Mouse (Mus musculus) adrenal gland (tissue): ENCODE data around the gene Alkbh4.

Experiments used
- intact Hi-C: fragments of 180-260 bp; cut with DNase I; formaldehyde crosslinking; loops from one replicate; pipeline ENCODE4 v1.15.1; 2025
- microRNA-seq, 2 experiments: library from miRNA; unstranded; fragments of <30 nt; microRNA quantifications; one replicate each; pipeline ENCODE4; 2019

The Alkbh4 gene

GRCm38 (mm10) chr5:136173606-136174463 is 37.9 kb downstream of the Alkbh4 start:
- intact Hi-C loops: no loop called here

DNA sequence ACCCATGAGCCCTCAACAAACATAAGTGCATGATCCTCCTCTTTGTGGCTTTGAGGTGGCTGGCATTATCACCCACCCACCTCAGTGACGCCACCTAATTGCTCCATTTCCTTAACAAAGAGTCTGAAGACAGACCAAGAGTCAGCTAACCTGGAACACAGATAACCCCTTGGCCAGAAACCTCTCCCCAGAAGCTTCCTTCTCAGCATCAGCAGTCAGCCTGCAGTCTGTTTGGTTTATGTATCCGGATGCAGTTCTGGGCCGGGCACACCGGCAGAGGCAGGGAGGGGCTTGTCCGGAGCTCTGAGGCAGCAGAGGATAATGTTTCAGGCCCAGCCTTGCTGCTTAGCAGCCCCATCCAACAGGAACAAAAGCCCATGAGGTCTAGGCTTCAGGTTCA is 43.6 kb downstream of the Alkbh4 start:
- intact Hi-C loops: no loop called here

- intact Hi-C loops: no loop called here
Measured at GRCm38 (mm10) chr5:136181197-136181596, 45.3 kb downstream of the Alkbh4 start.

DNA sequence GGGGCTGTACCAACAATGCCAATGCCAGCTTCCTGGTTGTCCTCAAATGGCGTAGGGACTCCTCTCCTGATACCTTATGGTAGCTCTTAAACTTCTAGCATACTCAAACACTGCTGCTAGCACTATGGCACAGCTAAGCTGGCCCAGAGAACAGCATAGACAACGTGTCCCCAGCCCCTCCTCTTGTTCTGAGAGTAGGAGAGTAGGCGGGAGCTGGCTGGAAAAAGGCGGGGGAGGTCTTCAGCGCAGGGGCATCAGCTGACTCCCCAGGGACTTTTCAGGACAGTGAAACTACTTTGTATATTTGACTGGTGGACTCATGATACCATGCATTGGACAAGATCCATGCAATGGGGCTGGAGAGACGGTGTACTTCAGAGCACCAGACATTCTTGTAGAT is 46.1 kb downstream of the Alkbh4 start:
- intact Hi-C loops: no loop called here

DNA sequence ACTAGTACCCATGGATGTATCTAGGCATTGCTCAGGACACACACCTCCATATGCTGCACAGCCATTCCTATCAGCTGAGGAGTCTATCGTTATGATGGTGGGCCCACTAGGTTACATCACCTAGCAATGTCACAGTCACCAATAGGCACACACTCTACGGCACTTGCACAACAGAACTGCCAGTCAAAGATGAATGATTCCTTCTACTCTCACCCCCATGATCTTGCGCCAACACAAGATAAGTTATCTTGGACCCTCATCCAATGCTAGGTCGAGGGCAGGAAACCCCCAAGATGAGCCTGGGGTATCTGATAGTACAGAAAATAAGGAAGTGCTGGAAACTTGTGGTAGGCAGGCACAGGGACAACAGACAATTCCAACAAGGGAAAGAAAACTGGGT is 46.9 kb downstream of the Alkbh4 start:
- intact Hi-C loops: no loop called here

- intact Hi-C loops: no loop called here
Measured at GRCm38 (mm10) chr5:136183766-136184165, 47.8 kb downstream of the Alkbh4 start.

DNA sequence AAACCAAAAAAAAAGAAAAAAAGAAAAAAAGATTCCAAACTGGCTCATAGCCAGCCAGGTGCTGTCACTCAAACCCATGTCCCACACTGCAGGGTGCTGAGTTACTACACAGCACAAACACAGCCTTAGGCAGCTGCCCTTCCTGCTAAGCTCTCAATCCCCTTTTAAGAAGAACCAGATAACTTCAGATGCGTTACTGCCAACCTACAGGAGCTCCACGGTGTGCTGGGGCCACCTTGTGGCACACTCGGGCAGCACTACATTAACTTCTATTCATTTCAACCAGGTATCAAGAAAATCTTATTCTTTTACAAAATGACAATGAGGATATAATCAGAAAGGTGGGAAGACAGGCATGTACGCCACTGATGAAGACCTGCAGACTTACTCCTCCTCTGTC is 50.8 kb downstream of the Alkbh4 start:
- intact Hi-C loops: loop anchor here (5.0 kb wide), 1 partner anchor 49 kb away; the partner anchor contains the start of genes Alkbh4 and Lrwd1

Small RNA genes within 50 kb of the gene (microRNA-seq; reads per million reads assigned to microRNA genes)
- 1.8 to 3.0 reads per million in 2 experiments for gene Mir7035
